Mouse (Mus musculus) embryo, embryonic 10 days (tissue): ENCODE results near the gene Egfl6.

Source experiments
- DNase-seq: peaks from one replicate; pipeline ENCODE4 v3.0.0-alpha.2; 2015; ENCODE audit warnings: low spot score

Egfl6 gene

DNA sequence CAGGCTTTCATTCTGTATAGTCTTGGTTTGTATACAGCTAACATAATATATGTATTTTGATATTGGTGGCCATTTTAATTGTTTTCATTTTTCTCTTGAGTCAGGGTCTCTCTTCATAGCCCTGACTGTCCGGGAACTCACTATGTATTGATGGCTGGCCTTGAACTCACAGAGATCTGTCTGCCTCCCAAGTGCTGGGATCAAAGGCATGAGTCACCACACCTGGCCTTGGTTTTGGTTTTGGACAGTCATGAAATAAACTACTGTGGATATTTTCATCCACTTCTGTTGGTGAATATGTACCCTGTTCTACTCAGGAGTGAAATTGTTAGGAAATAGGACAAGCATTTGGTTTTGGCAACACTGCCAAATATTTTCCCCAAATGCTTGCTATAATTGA is 68.9 kb downstream of the Egfl6 start:
- DNase-seq, result no peak

DNA sequence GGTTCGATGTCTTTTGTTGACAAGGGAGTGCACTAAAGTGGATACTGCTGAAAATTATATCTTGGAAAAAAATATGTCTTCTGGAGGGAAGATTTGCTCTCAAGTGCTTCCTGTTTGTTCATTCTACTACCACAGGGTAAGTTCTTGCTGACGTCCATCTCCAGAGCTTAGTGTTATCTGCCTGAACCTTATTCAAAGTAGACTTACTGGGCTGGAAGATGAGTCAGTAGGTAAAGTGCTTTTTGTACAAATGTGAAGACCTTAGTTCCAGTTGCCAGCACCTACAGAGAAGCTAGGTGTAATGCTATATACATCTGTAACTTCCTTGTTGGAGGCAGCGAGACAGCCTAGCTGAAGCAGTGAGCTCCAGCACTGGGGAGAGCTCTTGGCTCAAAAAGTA is 69.6 kb downstream of the Egfl6 start:
- no peak for DNase-seq

DNA sequence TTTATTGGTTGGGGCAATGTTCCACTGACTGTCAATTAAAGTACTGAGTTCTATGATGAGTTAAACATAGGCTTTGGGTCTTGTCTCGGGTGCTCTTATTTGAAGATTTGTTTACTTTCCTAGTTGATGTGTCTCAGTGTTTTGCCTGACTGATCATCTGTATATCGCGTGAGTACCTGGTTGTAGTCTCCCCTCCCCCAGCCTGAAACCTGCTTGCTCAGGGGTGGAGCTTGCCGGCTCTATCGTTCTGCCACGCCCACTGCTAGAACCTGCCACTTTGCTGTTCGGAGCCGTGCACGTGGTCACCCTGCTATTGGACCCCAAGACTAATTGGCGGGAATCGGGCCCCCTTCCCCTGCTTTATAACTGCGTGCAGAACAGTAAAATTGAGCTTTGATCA is 71.5 kb downstream of the Egfl6 start:
- DNase-seq, result peak; percentile 14

DNA sequence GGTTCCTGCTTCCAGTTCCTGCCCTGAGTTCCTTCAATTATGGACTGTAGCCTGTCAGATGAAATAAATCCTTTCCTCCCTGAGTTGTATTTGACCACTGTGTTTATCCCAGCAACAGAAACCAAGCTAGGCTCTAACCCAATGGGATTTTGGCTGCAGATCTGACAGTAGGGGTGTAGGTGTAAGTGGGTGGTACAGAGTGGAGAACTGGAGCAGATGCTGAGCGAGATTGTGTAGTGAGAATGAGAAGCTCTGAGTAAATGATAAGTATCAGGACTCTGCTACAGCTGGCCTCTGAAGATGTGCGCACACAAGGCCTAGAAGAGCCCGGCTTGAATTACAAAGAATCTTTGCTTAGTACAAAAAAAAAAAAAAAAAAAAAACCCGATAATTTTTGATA is 73.4 kb downstream of the Egfl6 start:
- DNase-seq, result no peak

DNA sequence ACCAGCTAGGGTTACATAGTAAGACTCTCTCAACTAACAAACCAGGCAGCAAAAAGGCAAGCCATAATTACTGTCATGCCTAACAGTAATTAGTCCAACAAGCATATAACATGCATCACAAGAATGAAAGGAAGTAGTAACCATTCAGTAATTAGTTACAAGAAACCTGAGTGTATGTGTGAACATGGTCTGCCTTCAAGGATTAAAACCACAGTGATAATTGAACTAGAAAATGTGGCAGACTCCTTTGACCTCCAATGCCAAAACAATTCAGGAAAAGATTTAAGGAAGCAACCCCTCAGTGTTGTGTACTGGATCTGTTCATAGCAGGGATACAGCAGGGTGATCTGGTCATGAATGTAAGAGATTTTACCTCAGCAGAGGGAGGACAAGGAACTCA is 74.4 kb downstream of the Egfl6 start:
- DNase-seq, result no peak

DNA sequence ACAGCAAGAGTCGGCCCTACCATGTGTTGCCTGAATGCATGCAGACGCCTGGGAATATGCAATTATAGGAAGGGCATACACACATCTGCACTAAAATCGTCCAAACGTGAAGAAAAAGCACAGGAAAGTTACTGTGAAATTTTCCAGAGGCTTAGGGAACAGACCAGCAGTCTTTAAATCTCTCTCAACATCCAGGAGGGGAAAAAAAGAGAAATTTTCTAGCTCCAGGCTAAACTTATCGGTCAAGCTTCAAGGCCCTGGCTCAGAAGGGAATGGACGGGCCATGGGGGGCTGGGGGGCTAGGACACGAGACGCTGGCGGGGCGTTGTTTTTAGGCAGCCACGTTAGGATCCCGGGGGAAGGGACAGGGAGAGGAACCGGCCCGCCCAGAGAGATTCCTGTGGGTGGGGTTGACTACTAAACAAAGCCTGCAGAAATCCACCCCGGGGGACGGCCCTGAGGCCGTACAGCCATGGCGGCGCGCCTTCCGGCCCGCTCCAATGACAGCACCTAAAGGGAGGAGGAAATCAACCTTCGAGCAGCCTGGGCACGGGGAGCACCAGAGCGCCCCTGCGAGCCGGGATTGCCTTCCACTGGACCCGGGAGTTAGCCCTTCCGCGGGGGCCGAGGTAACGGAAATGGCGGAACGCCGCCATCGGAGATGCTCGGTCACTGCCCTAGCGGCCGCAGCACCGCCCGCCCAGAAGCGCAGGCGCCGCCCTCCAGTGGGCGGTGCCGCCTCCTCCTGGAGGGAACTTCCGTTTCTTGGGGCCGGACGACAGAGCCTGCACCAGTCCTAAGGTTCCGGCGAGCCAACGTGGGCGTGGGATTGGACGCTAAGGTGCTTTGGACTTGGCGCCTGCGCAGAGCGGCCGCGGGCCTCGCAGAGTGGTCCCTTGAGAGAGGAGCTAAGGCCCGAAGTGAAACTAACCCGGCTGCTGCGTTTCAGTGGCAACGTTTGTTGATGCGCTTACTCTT is 75.5 kb downstream of the Egfl6 start:
- DNase-seq, result peak; percentile 95

DNA sequence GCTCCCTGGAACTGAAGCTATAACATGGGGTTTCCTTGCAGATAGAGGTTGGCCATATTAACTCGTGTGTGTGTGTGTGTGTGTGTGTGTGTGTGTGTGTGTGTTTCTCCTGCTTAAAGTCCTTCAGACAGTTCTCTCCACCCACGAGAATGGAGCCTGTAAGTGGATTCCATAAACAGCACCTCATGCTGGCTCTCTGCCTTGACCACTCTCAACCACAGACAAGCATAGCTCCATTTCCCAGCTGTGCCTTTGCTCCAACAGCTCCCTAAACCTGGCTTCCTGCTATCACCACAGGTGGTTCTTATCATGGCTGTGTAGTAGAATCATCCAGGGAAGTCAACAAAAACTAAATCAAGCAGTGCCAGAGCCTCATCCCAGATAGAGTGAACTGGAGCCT is 81.1 kb downstream of the Egfl6 start:
- no peak for DNase-seq

DNA sequence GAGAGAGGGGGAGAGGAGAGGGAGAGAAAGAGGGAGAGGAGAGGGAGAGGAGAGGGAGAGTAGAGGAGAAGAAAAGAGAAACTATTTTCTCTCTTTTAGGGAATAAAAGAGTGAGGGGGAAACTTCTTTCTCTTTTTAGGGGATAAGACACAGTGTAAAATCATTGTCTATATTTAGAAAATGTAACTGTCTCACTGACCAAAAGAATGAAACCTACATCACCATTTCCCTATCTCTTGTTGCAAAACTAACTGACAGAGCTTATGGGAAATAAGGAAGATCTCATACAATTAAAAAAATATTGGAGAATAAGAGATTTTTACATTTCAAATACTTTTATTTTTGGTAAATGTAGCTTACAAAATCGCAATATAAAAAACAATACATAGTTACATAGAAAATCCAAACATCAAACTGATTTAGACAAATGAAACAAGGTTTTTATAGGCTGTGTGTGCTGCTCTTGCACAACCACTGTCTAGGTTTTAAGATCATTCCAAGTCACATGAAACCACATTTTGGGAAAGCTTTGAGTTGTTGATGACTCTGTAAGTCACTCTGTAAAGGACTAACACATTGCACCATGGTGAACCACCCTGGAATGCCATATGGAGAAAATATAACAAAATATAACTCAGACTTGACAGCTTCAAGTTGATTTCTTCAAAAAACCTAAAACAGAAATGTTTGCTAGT is 85.9 kb downstream of the Egfl6 start:
- no peak for DNase-seq

DNA sequence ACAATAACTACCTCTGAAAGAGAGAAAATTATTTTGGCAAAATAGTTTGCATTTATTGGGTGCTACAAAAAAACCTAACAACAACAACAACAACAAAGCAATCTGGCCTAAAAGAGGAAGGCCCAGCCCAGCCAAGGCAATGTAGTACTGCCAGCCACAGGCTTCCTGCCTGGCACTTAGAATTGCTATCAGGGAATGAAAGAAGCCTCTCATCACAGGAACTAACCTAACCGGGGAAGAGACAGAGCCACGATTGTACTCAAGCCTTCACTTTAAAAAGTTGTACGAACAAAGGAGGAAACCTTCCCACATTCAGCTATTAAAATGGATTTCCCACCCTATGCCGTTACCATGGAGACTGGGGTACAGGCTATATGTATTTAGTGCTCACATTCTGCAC is 87.7 kb downstream of the Egfl6 start:
- no peak for DNase-seq

DNA sequence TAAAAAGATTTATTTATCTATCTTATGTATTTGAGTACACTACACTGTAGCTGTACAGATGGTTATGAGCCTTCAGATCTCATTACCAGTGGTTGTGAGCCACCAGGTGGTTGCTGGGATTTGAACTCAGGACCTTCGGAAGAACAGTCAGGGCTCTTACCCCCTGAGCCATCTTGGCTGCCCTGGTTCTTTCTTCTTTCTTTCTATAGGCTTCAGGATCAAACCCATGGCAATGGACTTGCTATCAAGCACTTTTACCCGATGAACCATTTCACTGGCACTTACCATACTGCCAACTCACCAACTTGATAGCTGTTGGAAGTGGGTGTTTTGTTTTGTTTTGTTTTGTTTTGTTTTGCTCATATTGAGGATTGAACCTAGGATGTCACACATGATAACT is 90.5 kb downstream of the Egfl6 start:
- DNase-seq, result no peak

DNA sequence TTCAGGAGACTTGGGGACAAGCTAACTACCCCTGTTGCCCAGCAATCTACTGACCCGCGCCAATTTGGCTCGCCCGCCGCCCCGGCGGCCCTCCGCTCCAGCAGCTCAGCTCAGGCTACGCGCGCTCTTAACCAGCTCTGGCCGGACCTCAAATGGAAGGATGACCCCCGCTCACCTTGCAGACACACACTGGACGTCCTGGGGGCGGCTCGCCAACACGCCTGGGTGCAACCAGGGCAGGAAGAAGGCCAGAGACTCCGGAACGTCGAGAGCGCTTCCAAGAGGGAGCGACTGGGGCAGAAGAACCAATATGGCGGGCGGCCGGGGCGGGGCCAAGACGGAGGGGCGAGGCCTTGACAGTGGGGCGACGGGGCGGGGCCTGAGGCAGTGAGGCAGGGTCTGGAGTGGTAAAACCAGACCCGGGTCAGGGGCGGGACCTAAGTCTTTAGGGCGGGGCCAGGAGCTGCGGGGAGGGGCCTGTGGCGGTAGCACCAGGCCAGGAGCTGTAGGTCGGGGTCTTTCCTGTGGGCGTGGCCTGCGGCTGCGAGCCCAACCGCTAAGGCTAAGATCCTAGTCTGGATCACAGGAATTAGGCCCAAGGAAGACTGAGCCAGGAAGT is 106.0 kb downstream of the Egfl6 start, which contains the start of gene Rab9:
Rab9 (minus strand) TSS at position 503 of the 619 bp plus-strand sequence.
- DNase-seq, result peak; percentile 89

DNA sequence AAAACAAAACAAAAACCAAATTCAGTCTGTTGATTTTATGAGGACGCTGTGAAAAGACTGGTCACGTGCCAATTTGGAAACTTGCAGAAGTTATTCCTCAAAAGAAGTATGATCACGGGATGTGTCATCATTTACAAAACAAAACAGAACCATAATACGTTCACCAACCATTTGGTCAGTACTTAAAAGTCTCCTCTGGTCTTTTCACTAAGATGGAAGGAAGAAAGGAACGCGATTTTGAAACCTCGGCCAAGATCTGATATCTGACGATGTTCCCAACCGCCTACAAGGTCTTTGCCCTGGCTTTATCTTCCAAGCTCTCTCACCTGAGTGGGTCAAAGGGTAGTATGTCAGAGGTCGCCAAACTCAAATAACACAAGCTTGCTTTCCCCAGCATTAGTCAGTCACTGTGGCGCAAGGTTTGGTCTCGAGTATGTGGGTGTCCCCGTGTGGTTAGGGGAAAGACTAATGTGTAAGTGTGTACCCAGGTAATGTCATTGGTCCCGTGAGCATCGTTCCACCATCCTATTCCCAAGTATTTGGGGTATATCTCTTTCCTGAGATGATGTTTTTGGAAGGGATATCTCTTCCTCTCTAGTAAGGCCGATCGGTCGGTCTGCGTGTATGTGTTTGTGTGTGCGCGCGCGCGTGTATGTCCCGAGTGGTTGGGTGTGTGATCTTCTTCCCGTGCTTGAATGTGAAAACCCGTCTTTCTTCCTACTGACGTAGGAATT is 106.7 kb downstream of the Egfl6 start:
- peak; percentile 5 for DNase-seq

DNA sequence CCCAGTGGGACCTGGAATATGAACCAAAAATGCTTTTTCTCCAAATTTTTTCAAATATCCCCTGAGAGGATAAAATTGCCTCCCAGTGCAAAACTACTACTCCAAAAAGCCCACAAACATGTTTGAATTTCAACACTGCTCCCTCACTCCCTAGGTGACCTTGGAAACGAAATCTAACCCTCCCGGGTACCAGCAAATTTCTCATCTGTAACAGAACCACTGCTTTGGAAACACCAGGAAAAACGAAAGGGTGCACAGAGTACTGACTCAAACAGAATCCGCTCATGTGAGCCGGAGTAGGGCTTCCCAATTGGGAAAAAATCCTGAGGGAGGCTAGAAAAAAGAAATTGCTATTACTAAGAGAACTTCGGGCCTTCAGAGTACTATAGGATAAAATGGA is 108.1 kb downstream of the Egfl6 start:
- no peak for DNase-seq
